ENCODE assay signal across 8 mouse cellular contexts in the genomic region with DNA sequence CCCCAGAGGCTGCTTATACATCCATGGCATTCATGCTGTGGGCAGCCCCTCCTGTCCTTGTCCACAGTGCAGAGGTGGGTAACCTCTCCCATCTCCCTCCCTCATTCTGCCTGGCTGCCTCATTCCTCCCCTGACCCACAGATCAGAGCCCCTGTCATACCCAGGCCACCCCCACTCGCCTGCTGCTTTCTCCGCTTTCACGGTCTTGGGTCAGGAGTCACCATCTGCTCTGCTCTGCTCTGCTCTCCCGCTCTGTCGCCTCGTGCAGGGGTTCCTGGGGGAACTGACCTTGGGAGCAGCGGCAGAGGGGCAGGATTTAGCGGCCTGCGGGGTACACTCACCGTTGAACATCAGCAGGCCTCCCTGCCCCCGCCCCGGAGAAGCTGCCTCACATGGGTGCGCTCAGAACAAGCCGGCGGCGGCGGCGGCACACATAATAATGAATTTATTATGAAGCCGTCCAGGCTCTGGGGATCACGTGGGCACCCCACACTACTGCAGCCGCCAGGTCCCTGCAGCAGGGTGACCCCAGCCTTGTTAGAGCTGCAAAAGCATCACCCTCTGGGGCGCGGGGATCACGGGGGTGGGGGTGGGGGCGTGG. TPM values are rescaled to one million over a fixed set of nuclear protein-coding genes. Genes with fewer than 3 reads are reported as not detected.
DNase-seq lines count a peak whose midpoint lies in the region; ATAC-seq lines count a peak whose summit lies in the region.
"Had no signal": no experiment of that assay in that cellular context is flagged by ENCODE, and none has a peak within 500 bp of the region (broad histone marks: within the 10 kb centered on the region; RNA-seq: fewer than 3 reads in every experiment).

No protein-coding gene starts in this region.

- WGBS in hindbrain, embryonic 12.5 days: 5% methylated on average over 25 of the region's 25 CpGs
- WGBS in midbrain, embryonic 12.5 days: 7% methylated on average over 25 of the region's 25 CpGs

- intact Hi-C loops in left cerebral cortex, postnatal 4 days (cut with DNase I): no loop called here

- peak overlapping the region; percentile 96 for H3K27ac ChIP-seq in hindbrain, embryonic 12.5 days
- peak overlapping the region; percentile 93 for H3K27ac ChIP-seq in midbrain, embryonic 12.5 days (replicated peaks)
- H3K27ac ChIP-seq: liver, embryonic 14.5 days had no signal

- H3K9ac ChIP-seq in hindbrain, embryonic 12.5 days: peak overlapping the region; percentile 60
- H3K9ac ChIP-seq in midbrain, embryonic 12.5 days (replicated peaks): peak overlapping the region; percentile 51
- H3K9ac ChIP-seq: liver, embryonic 14.5 days had no signal

- no peaks in the 10 kb centered on the region for H3K9me3 ChIP-seq in hindbrain, embryonic 12.5 days (replicated peaks)
- no peaks in the 10 kb centered on the region for H3K9me3 ChIP-seq in midbrain, embryonic 12.5 days

- peak overlapping the region; percentile 16 for H3K4me3 ChIP-seq in hindbrain, embryonic 12.5 days
- H3K4me3 ChIP-seq in midbrain, embryonic 12.5 days: peak overlapping the region; percentile 26

- peaks cover 95% of the 10 kb centered on the region for H3K4me1 ChIP-seq in hindbrain, embryonic 12.5 days
- peaks cover 95% of the 10 kb centered on the region for H3K4me1 ChIP-seq in midbrain, embryonic 12.5 days

- 0 out of 2 replicates have a peak, but pooled peaks cover 3% of the 10 kb centered on the region for H3K27me3 ChIP-seq in hindbrain, embryonic 12.5 days
- H3K27me3 ChIP-seq in midbrain, embryonic 12.5 days: peaks cover 18% of the 10 kb centered on the region; the same call in 1 of the 2 replicates

- 0 out of 2 replicates have a peak, but pooled peaks cover 1% of the 10 kb centered on the region for H3K36me3 ChIP-seq in hindbrain, embryonic 12.5 days
- peaks cover 10% of the 10 kb centered on the region for H3K36me3 ChIP-seq in midbrain, embryonic 12.5 days

- ATAC-seq in hindbrain, embryonic 12.5 days (ENCODE audit: low FRiP score): peak; percentile 30
- ATAC-seq in midbrain, embryonic 12.5 days (ENCODE audit: low FRiP score, low read depth): peak; percentile 50

- DNase-seq in left cerebral cortex, postnatal 4 days: peak; percentile 61
- DNase-seq in left cerebral cortex, adult 8-10 months (ENCODE audit: low spot score in 2 of 2): no peak
- DNase-seq in embryo, embryonic 11 days: peak; percentile 81
- no peak for DNase-seq in spleen, adult 18-20 months
- no peak for DNase-seq in gastrocnemius, postnatal 10 days

- peak overlapping the region; percentile 54 for H3K4me2 ChIP-seq in hindbrain, embryonic 12.5 days (replicated peaks)
- peak overlapping the region; percentile 50 for H3K4me2 ChIP-seq in midbrain, embryonic 12.5 days (replicated peaks)

RNA-seq across cellular contexts. Expression of a gene that starts 39.7 kb away (rescaled TPM):
- total RNA-seq in left cerebral cortex, postnatal 4 days (2021): 1 to 10 TPM; 4.8 to 5.7 TPM
- 1 to 10 TPM; 1.1 to 3.3 (median 2.5) TPM for total RNA-seq in left cerebral cortex, adult 8-10 months (2022)
- 49.6 and 65.3 TPM in 2 replicates for polyA plus RNA-seq in hindbrain, embryonic 12.5 days (2016; fragmentation: Nextera tagmentation; extraction: Ambion mirVana)
- polyA plus RNA-seq in midbrain, embryonic 12.5 days (2016; fragmentation: Nextera tagmentation; extraction: Ambion mirVana): 73.7 and 84.8 TPM in 2 replicates
- total RNA-seq in gastrocnemius, postnatal 10 days (2021): 1 to 10 TPM; 8.6 to 9.1 TPM

Comparison
In these comparisons a context has a peak if more than half of its experiments do, and no peak if none do; other contexts are left out.
1. DNase-seq: peak in left cerebral cortex, postnatal 4 days (single experiment) and embryo, embryonic 11 days (single experiment); none in left cerebral cortex, adult 8-10 months (0 of 2), spleen, adult 18-20 months (0 of 2) and gastrocnemius, postnatal 10 days (single experiment).